Mouse (Mus musculus): ENCODE measurements around the gene Hexim1. TPM values are rescaled to one million over a fixed set of nuclear protein-coding genes. Genes with fewer than 3 reads are reported as not detected.

Gene Hexim1
- 5.0 and 5.5 TPM in 2 replicates for polyA plus RNA-seq (2015; fragmentation: Nextera tagmentation; extraction: Ambion mirVana)

DNA sequence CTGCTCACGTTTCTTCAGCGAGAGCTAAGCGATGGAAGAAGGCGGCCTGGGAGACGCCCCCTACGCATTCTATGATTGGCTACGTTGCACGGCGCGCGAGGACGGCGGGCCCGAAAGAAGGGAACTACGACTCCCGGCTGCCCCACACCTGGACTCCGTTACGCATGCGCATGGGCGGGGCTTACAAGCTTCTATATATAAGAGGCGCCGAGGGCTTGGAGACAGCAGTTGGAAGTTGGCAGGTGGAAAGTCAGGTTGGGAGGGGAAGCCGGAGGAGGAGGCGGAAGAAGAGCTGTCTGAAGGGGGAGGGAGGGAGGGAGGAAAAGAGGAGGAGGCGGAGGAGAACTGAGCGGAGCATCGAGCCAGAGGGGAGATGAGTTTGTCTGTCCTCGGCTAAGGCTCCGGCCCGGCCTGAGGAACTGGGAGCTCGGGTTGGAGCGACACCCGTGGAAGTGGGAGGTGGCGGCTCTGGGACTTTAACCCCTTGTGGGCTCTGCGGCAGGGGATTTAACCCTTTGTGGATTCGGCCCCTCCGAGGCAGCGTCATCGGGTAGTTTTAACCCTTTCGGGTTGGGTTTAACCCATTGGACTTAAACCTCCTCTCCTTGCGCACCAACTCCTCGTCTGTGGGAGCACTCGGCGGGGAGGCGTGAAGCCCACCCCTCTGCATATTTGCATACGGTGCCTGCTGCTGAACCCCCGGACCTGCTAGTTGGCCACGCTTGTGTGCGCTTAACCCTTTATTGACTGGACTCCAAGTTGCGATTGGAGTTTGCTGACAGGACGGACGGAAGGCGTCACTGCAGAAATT lies at the start of gene Hexim1:
TSS of gene Hexim1 (plus strand) at position 224 of the 811 bp plus-strand sequence.
- peaks cover 55% of the 10 kb centered on the region for H3K4me1 ChIP-seq
- no peaks in the 10 kb centered on the region for H3K36me3 ChIP-seq
- H3K27ac ChIP-seq = peak within 1 kb of the TSS; percentile 96
- no peaks in the 10 kb centered on the region for H3K27me3 ChIP-seq
- ATAC-seq (replicated peaks; ENCODE audit: low FRiP score) = peak; percentile 95
- peak within 1 kb of the TSS; percentile 89 for H3K4me2 ChIP-seq
- WGBS = under 1% methylated on average over 53 of the region's 53 CpGs
- no peaks in the 10 kb centered on the region for H3K9me3 ChIP-seq (replicated peaks)
- peak within 1 kb of the TSS; percentile 74 for H3K4me3 ChIP-seq (replicated peaks)
- peak within 1 kb of the TSS; percentile 78 for H3K9ac ChIP-seq

GRCm38 (mm10) chr11:103067051-103067361 lies 49.0 kb upstream of the Hexim1 start:
- Histone ChIP-seq H3K4me1 (no peaks in the 10 kb centered on the region), H3K27me3 (no peaks in the 10 kb centered on the region), H3K27ac (no peak overlapping the region), H3K36me3 (peaks cover 93% of the 10 kb centered on the region), H3K4me3 (replicated peaks) (no peak overlapping the region), H3K9ac (no peak overlapping the region), H3K4me2 (no peak overlapping the region), H3K9me3 (replicated peaks) (no peaks in the 10 kb centered on the region)
- 95% methylated on average over 6 of the region's 6 CpGs for WGBS
- no peak for ATAC-seq (replicated peaks; ENCODE audit: low FRiP score)

- no peaks in the 10 kb centered on the region for H3K4me1 ChIP-seq
- no peak overlapping the region for H3K4me2 ChIP-seq
- no peaks in the 10 kb centered on the region for H3K9me3 ChIP-seq (replicated peaks)
- no peak overlapping the region for H3K9ac ChIP-seq
- WGBS = 61% methylated on average over 8 of the region's 8 CpGs
- peaks cover 88% of the 10 kb centered on the region for H3K36me3 ChIP-seq
- no peak for ATAC-seq (replicated peaks; ENCODE audit: low FRiP score)
- no peak overlapping the region for H3K4me3 ChIP-seq (replicated peaks)
- no peak overlapping the region; the same call in 1 of the 2 replicates for H3K27ac ChIP-seq
- H3K27me3 ChIP-seq = no peaks in the 10 kb centered on the region
Observed at GRCm38 (mm10) chr11:103067457-103068001, 48.5 kb upstream of the Hexim1 start.

DNA sequence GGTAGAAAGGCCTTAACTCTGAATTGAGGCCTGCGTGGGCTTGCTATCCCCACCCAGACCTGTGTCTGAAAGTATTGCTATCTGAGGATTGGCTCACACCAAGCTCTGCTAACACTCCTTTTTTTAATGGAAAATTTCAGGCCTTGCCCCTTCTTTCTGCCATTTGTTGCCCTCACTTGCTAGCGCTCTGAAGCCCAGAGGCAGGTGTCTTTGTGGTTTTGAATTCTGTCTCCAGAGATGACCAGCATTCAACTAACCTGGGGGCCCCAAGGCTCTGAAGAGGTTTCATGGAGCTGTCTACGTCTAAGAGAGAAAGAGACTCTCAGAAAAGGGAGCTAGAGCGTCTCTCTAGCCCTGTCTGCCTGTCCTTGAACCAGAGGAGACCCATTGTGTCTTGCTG lies 47.8 kb upstream of the Hexim1 start:
- peaks cover 83% of the 10 kb centered on the region for H3K36me3 ChIP-seq
- H3K27me3 ChIP-seq = no peaks in the 10 kb centered on the region
- no peak overlapping the region for H3K4me2 ChIP-seq
- no peak overlapping the region for H3K27ac ChIP-seq
- H3K4me1 ChIP-seq = no peaks in the 10 kb centered on the region
- ATAC-seq (replicated peaks; ENCODE audit: low FRiP score) = no peak
- H3K4me3 ChIP-seq (replicated peaks) = no peak overlapping the region
- no peak overlapping the region for H3K9ac ChIP-seq
- no peaks in the 10 kb centered on the region for H3K9me3 ChIP-seq (replicated peaks)
- WGBS = 92% methylated on average over 4 of the region's 4 CpGs

- no peak overlapping the region for H3K4me2 ChIP-seq
- H3K27me3 ChIP-seq = no peaks in the 10 kb centered on the region
- no peak overlapping the region for H3K27ac ChIP-seq
- 92% methylated on average over 11 of the region's 11 CpGs for whole genome bisulfite sequencing
- peaks cover 76% of the 10 kb centered on the region for H3K36me3 ChIP-seq
- no peak overlapping the region for H3K4me3 ChIP-seq (replicated peaks)
- H3K9me3 ChIP-seq (replicated peaks) = no peaks in the 10 kb centered on the region
- no peak for ATAC-seq (replicated peaks; ENCODE audit: low FRiP score)
- H3K4me1 ChIP-seq = no peaks in the 10 kb centered on the region; the same call in 1 of the 2 replicates
- no peak overlapping the region for H3K9ac ChIP-seq
Observed at GRCm38 (mm10) chr11:103068884-103069283, 47.1 kb upstream of the Hexim1 start.

DNA sequence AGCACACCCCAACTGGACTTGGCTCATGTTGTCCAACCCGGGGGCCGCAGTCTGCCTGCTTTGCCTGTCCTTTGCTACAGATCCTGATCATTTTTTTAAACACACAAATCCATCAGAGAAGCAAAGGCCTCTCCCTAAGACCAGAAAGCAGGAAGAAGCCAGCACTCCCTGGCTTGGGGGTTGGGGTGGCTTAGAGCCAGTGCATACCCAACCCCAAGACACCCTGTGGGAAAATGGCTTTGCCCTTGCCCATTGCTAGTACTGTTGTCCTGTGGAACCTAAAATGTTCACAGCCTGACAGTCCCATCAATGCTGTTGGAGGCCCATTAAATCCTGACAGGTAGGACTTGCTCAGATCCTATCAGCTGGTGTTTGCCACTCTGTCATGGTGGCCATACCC lies 46.3 kb upstream of the Hexim1 start:
- Histone ChIP-seq H3K27ac (no peak overlapping the region), H3K36me3 (peaks cover 68% of the 10 kb centered on the region), H3K27me3 (no peaks in the 10 kb centered on the region), H3K4me2 (no peak overlapping the region), H3K4me3 (replicated peaks) (no peak overlapping the region), H3K9me3 (replicated peaks) (no peaks in the 10 kb centered on the region), H3K4me1 (peaks cover 7% of the 10 kb centered on the region; the same call in 1 of the 2 replicates), H3K9ac (no peak overlapping the region)
- WGBS = 94% methylated on average over 2 of the region's 2 CpGs
- no peak for ATAC-seq (replicated peaks; ENCODE audit: low FRiP score)

GRCm38 (mm10) chr11:103070322-103070880 lies 45.6 kb upstream of the Hexim1 start:
- Histone ChIP-seq H3K9me3 (replicated peaks) (no peaks in the 10 kb centered on the region), H3K9ac (no peak overlapping the region), H3K27me3 (no peaks in the 10 kb centered on the region), H3K27ac (no peak overlapping the region), H3K4me1 (peaks cover 11% of the 10 kb centered on the region; the same call in 1 of the 2 replicates), H3K4me2 (no peak overlapping the region), H3K4me3 (replicated peaks) (no peak overlapping the region), H3K36me3 (peaks cover 63% of the 10 kb centered on the region)
- ATAC-seq (replicated peaks; ENCODE audit: low FRiP score) = no peak
- 90% methylated on average over 10 of the region's 10 CpGs for WGBS

GRCm38 (mm10) chr11:103073671-103074070 lies 42.4 kb upstream of the Hexim1 start:
- Histone ChIP-seq H3K9me3 (replicated peaks) (no peaks in the 10 kb centered on the region), H3K9ac (no peak overlapping the region), H3K4me3 (replicated peaks) (no peak overlapping the region), H3K27ac (no peak overlapping the region), H3K4me1 (peaks cover 11% of the 10 kb centered on the region; the same call in 1 of the 2 replicates), H3K27me3 (peaks cover 6% of the 10 kb centered on the region), H3K4me2 (no peak overlapping the region), H3K36me3 (peaks cover 30% of the 10 kb centered on the region)
- 85% methylated on average over 7 of the region's 7 CpGs for WGBS
- no peak for ATAC-seq (replicated peaks; ENCODE audit: low FRiP score)

- no peak overlapping the region for H3K27ac ChIP-seq
- 0 out of 2 replicates have a peak overlapping the region, but pooled peaks have one; percentile 3 for H3K9ac ChIP-seq
- WGBS = 61% methylated on average over 10 of the region's 10 CpGs
- ATAC-seq (replicated peaks; ENCODE audit: low FRiP score) = no peak
- peaks cover 8% of the 10 kb centered on the region for H3K27me3 ChIP-seq
- no peaks in the 10 kb centered on the region for H3K9me3 ChIP-seq (replicated peaks)
- no peak overlapping the region for H3K4me3 ChIP-seq (replicated peaks)
- H3K4me2 ChIP-seq = no peak overlapping the region
- H3K4me1 ChIP-seq = peaks cover 11% of the 10 kb centered on the region; the same call in 1 of the 2 replicates
- peaks cover 25% of the 10 kb centered on the region for H3K36me3 ChIP-seq
Observed at GRCm38 (mm10) chr11:103074121-103074650, 41.8 kb upstream of the Hexim1 start.

DNA sequence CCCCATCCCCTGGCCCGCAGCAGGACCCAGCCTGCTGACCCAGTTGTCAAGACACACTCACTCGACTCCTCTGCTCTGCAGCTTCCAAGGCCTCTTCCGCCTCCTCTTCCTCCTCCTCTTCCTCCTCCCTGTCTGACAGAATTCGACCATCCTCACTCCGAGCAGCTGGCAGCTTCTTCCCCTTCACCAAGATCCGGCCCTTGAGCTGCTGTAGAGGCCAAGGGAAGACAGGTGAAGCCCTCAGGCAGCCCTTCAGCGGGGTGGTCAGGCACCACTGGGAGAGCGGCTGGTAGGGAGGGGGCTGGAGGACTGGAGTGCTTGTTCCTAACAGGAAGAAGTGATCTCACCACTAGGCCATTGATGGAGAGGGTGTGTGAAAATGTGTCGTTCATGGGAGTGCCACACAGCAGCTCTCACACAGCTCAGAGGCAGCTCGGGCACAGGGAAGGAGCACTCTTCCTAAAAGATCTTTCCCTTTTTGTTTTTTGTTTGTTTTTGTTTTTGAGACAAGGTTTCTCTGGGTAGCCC lies 41.2 kb upstream of the Hexim1 start:
- Histone ChIP-seq H3K4me1 (peaks cover 11% of the 10 kb centered on the region; the same call in 1 of the 2 replicates), H3K4me2 (no peak overlapping the region)
- ATAC-seq (replicated peaks; ENCODE audit: low FRiP score) = no peak

DNA sequence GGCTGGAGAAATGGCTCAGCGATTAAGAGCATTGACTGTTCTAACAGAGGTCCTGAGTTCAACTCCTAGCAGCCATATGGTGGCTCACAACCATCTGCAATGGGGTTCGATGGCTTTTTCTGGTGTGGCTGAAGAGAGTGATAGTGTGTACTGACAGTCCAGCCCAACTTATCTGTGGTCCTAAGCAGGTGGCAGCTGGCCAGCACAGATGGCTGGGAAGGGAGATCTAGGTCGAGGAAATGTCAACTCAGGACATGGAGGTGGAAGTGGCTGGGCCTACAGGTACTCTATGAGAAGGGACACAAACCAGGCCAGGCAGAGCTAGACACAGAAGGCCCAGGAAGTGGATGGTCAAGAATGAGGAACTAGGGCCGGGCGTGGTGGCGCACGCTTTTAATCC lies 40.0 kb upstream of the Hexim1 start:
- Histone ChIP-seq H3K27me3 (peaks cover 24% of the 10 kb centered on the region), H3K9ac (no peak overlapping the region), H3K4me3 (replicated peaks) (no peak overlapping the region), H3K9me3 (replicated peaks) (no peaks in the 10 kb centered on the region), H3K36me3 (peaks cover 7% of the 10 kb centered on the region; the same call in 1 of the 2 replicates), H3K4me2 (no peak overlapping the region), H3K27ac (no peak overlapping the region), H3K4me1 (peaks cover 22% of the 10 kb centered on the region)
- 93% methylated on average over 7 of the region's 7 CpGs for WGBS
- no peak for ATAC-seq (replicated peaks; ENCODE audit: low FRiP score)

More for the DNA sequence above, 41.2 kb upstream of the Hexim1 start:
- no peaks in the 10 kb centered on the region for H3K9me3 ChIP-seq (replicated peaks)
- peaks cover 18% of the 10 kb centered on the region for H3K36me3 ChIP-seq
- H3K9ac ChIP-seq = no peak overlapping the region
- WGBS = 30% methylated on average over 10 of the region's 10 CpGs
- H3K27ac ChIP-seq = no peak overlapping the region
- H3K27me3 ChIP-seq = peaks cover 13% of the 10 kb centered on the region
- H3K4me3 ChIP-seq (replicated peaks) = no peak overlapping the region

- H3K36me3 ChIP-seq = peaks cover 3% of the 10 kb centered on the region; the same call in 1 of the 2 replicates
- peaks cover 25% of the 10 kb centered on the region for H3K4me1 ChIP-seq
- no peak for ATAC-seq (replicated peaks; ENCODE audit: low FRiP score)
- H3K4me2 ChIP-seq = no peak overlapping the region
- H3K27me3 ChIP-seq = peaks cover 30% of the 10 kb centered on the region
- 53% methylated on average over 8 of the region's 8 CpGs for WGBS
- H3K9me3 ChIP-seq (replicated peaks) = no peaks in the 10 kb centered on the region
- no peak overlapping the region for H3K4me3 ChIP-seq (replicated peaks)
- no peak overlapping the region for H3K27ac ChIP-seq
- H3K9ac ChIP-seq = no peak overlapping the region
Observed at GRCm38 (mm10) chr11:103076581-103076980, 39.5 kb upstream of the Hexim1 start.
